Mouse (Mus musculus): ENCODE results near the gene Sash3.

GRCm38 (mm10) chrX:48199026-48199425 lies 52.8 kb downstream of the Sash3 start:
- no peak for TF ChIP-seq CTCF (IDR thresholded peaks at IDR 0.05; ENCODE audit: extremely low read depth, insufficient read depth, insufficient read length, insufficient replicate concordance)
- TF ChIP-seq POLR2A (IDR thresholded peaks at IDR 0.05; ENCODE audit: low read depth, low read length), result no peak
